Mouse (Mus musculus) CH12F3 (cell line): ENCODE results near the gene Atp11a.

Experiments used
- in situ Hi-C: fragments of 300-500 bp; cut with MboI; formaldehyde crosslinking; loops from 2 replicates; pipeline ENCODE4 v1.14.3; 2020; ENCODE audit warnings: low sequenced_read_pairs

The Atp11a gene

DNA sequence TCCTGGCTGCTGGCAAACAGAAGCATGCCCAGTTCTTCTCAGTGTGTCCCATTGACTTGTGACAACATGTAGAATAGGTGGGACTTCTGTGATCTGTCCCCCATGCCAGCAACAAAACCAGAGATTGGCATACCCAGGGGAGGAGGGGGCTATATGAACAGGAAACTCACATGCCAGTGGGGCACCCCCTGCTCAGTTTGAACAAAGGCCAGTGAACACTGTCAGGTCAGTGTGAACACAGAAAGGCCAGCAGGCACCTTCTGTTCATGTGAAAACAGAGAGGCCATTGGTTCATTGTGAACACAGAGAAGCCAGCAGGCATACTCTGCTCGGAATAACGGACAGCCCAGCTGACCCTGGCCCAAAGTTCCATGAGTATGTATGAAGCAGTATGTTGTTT lies 52.7 kb downstream of the Atp11a start:
- in situ Hi-C loops: no loop called here

- in situ Hi-C loops: no loop called here
Observed at GRCm38 (mm10) chr8:12811231-12811630, 54.4 kb downstream of the Atp11a start.

- in situ Hi-C loops: no loop called here
Observed at GRCm38 (mm10) chr8:12816412-12816811, 59.6 kb downstream of the Atp11a start.

DNA sequence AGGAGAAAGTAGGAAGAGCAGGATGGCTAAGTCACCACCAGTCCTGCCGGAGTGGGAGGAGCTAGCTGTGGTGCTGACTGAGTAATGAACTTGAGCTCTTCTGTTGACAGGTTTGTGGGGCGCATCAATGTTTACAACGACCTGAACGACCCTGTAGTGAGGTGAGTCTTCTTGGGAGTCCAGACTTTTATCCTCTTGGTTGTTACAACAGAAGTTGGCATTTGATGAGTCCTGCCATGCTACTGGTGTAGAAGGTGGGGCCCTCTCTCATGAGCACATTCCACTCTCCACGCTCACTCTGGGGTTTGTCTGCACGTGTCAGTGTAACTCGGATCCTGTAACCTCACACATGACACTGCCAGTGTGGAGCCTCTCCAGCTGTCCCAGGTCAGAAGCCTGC lies 66.1 kb downstream of the Atp11a start:
- in situ Hi-C loops: no loop called here

DNA sequence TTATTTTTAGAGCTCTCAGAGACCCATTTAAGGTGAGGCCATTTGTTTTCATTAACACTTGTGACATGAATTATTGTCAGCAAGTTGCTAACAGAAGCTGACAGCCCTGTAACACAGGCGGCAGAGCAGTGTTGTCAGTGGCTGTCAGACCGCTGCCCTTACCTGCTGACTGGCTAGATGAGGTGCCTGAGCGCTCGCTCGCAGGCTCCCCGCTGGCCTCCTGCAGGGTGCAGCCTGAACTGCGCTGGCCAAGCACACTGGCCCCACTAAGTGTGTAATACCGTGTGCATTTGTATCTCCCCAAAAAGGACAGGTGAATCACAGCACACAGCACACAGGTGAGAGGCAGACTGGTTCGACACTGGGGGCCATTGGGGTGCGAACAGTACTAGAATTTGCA lies 67.7 kb downstream of the Atp11a start:
- in situ Hi-C loops: no loop called here

GRCm38 (mm10) chr8:12825236-12825635 lies 68.4 kb downstream of the Atp11a start:
- in situ Hi-C loops: no loop called here

GRCm38 (mm10) chr8:12825686-12826237 lies 68.9 kb downstream of the Atp11a start:
- in situ Hi-C loops: no loop called here

GRCm38 (mm10) chr8:12827124-12827523 lies 70.3 kb downstream of the Atp11a start:
- in situ Hi-C loops: no loop called here

GRCm38 (mm10) chr8:12828298-12828697 lies 71.5 kb downstream of the Atp11a start:
- in situ Hi-C loops: no loop called here

DNA sequence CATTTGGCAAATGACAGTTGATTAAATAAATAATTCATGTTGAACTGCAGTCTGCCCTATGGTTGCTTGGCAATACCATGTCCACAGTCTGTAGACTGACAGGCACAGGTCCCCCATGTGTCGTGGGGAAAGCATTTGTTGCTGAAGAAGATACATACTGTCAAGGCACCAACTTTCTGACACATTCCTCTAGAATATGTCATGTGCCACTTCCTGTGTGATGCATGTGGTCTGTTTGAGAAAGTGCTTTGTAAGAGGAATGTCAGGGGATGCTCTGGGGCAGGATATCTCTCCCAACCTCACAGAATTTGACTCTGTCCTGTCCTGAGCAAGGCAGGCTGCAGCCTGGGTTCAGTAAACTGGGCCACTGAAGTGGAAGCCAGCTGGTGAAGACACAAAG lies 72.6 kb downstream of the Atp11a start:
- in situ Hi-C loops: no loop called here

DNA sequence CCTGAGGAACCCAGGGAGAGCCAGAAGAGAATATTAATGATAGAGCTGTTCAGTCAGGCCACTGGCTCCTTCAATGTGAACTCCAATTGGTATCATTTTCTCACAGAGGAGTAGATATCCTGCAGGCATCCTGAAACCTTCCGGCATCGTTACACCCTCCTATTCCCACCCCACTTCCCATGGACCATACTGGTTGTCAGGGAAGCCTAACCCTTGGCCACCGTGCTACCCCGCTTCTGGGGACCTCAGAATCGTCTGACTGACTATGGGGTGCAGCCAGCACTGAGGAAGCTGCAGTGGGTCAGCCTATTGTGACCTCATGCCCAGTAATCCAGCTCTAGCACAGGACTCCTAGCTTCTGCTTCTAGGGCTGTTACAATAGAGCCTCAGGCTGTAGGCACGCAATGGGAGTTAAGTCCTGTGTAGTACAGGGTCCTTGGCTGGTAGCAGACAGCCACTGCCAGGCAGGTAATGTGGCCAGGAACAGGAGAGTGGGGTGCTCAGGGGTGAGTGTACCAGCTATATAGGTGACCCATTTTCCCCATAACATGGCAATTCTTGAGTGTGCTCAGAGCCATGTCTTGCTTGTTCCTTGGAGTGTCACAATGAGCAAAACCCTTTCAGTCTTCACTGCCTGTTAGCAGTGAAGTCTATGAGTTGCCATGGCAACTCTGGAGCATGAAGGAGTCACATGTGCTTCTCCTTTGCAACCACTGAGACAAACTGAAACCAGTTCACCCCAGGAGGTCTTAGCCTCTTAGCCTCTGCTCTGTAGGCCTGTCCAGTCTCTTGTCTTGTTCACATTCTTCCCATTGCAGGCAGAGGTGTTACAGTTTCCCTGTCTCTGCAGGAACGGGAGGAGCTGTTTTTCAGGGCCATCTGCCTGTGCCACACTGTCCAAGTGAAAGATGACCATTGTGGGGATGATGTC lies 75.1 kb downstream of the Atp11a start:
- in situ Hi-C loops: no loop called here

DNA sequence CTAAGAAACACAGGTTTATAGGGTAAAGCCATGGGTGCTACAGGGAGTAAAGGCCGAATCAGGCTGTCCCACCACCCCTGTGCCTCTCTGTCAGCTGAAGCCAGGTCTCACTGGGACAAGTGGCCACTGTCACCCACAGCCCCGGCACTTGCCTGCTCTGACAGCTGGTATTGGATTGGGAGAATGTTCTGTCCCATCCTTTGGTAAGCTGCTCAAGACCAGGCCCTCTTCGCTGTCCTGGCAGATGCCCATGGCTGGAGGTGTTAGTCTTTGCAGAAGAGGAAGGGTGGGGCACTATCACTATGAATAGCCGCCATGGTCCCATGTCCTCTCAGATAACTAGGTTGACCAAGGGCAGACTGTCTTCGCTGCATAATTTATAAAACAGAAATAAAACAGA lies 76.8 kb downstream of the Atp11a start:
- in situ Hi-C loops: no loop called here

GRCm38 (mm10) chr8:12840834-12841233 lies 84.0 kb downstream of the Atp11a start:
- in situ Hi-C loops: no loop called here

GRCm38 (mm10) chr8:12842342-12842995 lies 85.7 kb downstream of the Atp11a start:
- in situ Hi-C loops: no loop called here

GRCm38 (mm10) chr8:12844347-12844950 lies 87.6 kb downstream of the Atp11a start:
- in situ Hi-C loops: no loop called here

DNA sequence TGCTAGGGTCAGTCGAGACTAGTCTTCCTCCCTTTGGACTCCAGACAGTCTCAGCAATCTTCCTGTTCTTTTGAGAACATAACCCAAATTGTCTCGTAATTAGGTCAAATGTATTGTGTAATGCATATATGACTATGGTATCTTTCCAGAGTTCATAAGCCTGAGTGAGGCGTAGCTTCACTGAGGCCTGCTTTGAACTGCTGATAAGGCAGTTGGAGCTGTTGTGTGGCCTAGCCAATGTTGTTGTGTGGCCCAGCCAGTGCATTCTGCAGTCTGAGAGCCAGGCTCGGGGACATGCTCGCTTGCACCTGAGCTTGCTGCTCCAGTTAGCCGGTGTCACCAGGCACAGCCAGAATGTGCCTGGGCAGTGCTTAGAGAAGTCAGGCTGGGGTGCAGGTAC lies 89.6 kb downstream of the Atp11a start:
- in situ Hi-C loops: no loop called here

DNA sequence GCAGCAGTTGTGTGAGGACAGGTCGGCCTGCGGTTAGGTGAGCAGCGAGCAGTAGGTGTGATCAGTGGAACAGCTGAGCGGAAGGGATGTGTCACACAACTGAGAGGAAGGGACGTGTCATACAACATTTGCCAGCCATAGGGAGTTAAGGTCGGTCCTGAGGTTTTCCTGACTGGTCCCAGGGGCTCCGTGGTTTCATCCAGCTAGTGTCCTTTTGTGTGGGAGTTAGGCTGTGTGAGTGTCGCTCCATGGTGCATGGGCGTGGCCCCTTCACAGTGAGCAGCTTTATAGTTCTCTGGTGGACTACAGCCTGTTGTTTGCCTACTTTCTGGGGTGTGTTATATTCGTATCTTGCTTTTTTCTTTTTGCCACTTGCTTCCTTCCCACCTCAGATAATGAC lies 94.4 kb downstream of the Atp11a start:
- in situ Hi-C loops: no loop called here

- in situ Hi-C loops: no loop called here
Observed at GRCm38 (mm10) chr8:12856038-12856437, 99.2 kb downstream of the Atp11a start.

DNA sequence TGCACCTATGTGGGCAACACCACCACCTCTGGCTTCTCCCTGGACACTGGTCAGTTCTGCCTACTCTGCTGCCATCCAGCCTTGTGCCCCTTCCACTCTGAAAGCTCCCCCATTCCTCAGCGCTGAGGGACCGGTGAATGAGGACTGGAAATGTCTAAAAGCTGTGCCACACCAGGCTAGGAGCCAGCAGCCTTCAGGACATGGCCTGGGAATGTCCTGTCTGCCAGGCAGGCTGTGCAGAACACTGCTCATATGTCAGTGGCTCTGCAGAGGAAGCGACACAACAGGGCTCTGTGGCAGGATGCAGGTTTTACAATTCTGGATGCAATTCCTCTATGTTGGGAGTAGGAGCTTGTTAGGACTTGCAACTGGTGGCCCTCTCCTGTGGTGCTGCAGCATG lies 106.2 kb downstream of the Atp11a start:
- in situ Hi-C loops: no loop called here

DNA sequence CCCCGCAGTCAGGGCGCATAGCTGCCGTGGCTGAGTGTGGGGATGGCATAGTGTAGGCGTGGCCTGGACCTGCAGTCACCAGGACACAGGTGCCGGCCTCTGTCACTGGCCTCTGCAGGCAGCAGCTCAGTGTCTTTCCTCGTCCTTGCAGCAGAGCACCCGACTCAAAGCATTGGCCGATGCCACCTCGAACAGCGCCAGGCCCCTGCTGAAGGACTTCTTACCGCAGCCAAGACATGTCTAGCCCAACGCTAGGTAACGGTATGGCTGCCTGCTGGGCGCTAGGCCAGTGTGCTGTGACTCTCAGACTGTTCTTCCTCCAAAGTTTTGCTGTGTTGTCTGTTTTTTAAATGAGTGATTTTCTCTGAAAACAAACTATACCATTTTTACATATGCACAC lies 106.8 kb downstream of the Atp11a start:
- in situ Hi-C loops: no loop called here

GRCm38 (mm10) chr8:12865790-12866189 lies 109.0 kb downstream of the Atp11a start:
- in situ Hi-C loops: no loop called here

DNA sequence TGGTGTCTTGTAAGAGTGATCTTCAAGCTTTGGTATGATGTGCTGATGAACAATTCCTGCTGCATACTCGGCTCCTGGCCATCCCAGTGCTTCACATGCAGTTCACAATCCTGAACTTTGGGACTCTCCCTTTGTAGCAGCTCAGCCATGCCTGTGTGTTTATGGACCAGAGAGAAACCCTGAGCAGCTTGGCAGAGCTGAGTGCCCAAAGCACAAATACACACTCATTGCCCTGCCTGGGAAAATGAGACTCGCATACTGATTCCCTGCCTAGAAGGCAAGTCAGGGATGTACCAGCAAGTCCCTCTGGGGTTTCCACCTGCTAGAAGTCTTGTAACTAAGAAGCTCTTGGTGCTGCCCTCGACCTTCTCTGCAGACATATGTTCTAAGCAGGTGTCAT lies 112.8 kb downstream of the Atp11a start:
- in situ Hi-C loops: no loop called here
